Mouse (Mus musculus) naive thymus-derived CD4-positive, alpha-beta T cell, adult 2 months (primary cell): ENCODE data around the gene Kcnk1.

Experiments
- DNase-seq: peaks from one replicate; pipeline ENCODE4 v3.0.0-alpha.2; 2011; ENCODE audit warnings: low read depth

The Kcnk1 gene

DNA sequence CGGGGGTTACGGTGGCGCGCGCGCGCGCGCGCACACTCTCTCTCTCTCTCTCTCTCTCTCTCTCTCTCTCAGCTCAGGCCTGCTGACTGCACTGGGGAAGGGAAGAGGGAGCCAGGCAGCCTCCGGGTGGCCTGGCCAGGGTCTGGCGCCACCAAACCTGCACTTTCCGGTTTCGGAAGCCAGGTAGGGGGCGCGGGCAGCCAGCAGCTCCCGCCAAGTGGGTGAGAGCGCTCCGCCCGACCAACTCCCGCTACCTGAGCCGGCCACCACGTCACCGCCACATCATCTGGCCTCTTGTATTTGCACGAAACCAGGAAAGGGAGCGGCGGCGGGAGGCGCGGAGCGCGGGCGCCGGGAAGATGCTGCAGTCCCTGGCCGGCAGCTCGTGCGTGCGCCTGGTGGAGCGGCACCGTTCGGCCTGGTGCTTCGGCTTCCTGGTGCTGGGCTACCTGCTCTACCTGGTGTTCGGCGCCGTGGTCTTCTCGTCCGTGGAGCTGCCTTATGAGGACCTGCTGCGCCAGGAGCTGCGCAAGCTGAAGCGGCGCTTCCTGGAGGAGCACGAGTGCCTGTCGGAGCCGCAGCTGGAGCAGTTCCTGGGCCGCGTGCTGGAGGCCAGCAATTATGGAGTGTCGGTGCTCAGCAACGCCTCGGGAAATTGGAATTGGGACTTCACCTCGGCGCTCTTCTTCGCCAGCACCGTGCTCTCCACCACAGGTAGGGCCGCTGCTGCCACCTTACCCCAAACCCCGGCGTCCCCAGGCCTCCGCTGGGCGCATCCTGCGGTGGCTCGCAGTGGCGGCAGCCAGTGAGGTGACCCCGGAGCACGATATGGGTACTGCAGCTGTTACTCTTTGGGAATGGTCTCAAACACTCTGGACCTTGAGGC, at the start of gene Kcnk1:
Gene Kcnk1, plus strand, starts transcription at position 70 of the 886 bp plus-strand sequence.
- no peak for DNase-seq

DNA sequence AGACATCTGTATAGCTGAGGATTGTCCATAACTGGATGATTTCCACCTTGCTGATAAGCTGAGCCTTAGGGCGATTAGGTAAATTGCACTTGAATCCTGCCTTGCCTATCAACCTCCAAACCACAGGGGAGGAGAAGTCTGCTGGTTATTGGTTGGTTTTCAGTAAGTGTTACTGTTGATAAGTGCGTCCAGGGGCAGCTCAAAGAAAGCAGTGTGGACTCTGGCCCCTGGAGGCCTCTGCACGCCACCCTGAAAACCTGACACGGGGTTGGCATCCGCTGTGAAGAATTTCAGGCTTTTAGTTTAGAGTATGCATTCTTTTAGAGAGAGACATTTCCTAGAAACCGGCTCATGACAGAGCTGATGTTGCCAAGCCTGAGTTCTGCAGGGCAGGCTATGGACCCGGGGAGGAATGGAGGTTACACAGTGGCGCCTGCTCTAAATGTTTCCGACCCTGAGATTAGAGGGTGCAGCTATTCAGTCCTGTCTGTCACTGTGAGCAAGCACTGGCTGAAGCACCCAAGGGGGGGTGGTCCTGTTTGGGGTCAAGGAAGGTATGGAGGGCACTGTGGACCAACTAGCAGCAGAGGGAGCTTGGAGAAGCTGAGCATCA, 46.2 kb upstream of the Kcnk1 start:
- DNase-seq, result no peak

DNA sequence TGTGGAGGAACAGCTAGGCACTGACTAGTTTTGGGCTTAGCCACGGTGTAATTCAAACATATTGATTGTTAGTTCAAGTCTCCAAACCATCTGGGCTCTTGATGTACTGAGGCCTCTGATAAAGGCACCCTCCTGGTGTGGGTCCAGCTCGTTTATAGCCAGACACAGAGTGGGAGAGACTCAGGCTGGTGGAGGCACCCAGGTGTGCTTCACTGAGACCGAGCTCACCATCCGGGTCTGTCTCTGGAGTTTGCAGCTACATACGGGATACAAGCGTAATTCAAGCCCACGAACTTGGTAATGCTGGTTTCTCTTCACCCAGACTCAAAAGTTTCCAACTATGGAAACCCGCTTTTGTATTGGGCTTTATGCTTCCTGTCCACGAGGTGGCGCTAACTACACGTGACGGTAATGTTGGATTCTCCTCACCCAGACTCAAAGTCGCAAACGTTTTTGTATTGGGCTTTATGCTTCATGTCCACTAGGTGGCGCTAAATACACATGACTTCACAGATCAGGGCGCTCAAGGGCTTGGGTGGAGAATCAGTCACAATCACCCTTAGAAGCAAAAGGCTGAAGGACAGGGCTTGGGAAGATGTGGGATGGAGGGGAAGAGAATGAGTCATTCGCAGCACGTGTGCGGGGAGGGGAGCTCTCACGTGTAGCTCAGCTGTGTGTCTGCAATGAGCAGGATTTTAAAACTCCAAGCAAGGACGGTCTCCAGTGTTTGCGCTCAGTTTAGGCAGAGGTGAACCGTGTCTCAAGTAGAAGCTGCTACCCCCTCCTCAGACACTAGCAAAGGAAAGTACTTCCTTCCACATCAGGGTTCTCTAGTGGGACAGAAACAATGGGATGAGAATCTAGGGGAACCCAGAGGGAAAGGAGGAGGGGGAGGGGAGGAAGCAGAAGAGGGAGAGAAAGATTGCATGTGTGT, 44.7 kb upstream of the Kcnk1 start:
- peak; percentile 88 for DNase-seq

DNA sequence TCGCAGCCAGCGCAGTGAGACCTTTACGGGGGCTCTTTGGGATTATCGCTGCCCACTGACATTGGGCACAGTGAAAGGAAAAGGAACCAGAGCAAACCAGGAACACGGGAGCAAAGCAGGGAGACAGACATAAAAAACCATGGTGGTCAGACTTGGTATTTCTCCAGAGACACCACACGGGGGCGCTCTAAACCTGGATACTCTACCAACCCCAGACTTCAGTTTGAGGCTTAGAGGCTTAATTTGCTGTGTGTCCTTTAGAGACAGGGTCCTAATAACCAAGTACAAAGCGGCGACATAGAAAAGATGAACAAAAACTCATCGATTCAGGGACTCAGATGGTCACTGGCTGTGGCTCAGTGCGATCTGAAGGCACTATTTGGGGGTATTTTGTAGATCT, 39.3 kb upstream of the Kcnk1 start:
- DNase-seq, result peak; percentile 9

DNA sequence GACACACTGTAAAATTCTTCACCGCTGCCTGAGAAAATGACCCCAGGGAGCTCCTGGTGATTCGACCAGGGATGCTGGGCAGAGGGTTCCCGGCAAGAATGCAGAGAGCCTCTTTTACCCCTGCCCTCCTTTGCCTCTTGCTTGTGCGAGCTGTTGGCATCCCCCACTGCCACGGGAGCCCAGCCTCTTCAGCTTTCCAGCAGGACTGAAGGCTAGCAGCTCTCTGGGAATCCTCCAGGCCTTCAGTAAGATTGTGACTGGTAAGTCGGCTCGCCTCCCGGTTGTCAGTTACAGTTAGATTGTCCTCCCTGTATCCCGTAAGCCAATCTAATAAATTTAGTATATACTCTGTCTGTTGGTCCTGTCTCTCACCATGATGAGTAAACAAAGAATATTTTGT, 38.2 kb upstream of the Kcnk1 start:
- no peak for DNase-seq

DNA sequence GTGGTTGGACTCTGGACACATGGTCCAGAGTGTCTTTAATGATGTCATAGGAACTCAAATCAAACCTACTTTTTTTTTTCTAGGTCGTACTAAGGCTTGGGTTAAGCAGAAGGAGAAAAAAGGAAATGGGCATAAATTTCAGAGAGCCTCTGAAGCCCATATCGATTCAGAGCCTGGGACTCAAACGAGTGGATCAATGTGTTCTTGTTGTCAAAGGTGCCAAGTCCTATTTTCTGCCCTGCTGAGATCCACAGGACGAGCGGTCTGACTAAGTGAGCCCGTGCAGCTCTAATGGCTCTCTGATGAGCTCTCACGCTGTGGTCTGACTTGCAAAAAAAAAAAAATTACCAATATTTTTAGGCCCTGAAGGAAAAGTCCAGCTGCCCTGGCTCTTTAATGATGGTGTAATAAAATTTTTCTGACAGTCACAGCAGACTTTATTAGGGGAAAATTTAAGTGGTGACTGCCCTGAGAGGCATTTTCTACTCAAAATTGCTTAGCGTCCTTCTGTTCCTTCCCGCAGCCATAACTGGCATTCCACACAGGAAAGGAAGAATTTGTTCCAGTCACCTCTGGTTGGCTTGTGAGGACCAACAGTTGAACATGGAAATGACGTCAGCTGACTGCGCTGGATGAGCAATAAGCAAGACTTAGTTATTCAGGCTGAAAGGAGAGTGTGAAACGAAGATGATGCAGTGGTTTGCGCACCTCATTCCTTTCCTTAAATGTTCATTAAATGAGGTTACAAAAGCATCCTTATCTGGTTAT, 37.6 kb upstream of the Kcnk1 start:
- DNase-seq, result no peak

DNA sequence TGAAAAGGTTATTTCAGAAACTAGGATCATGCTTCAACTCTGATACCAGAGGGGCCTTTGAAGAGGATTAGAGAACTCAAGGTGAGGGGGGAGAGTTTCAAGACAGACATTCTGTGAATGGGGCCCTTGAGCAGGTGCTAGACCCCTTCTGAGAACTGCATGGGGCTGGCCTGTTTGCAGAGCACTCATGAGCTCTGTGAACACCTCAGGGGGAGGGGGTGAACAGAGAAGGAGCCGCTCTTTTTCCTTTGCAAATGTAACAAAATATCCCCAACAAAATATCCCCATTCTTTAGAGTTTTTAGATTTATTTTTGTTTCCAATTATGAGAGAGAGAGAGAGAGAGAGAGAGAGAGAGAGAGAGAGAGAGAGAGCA, 37.0 kb upstream of the Kcnk1 start:
- DNase-seq, result no peak

DNA sequence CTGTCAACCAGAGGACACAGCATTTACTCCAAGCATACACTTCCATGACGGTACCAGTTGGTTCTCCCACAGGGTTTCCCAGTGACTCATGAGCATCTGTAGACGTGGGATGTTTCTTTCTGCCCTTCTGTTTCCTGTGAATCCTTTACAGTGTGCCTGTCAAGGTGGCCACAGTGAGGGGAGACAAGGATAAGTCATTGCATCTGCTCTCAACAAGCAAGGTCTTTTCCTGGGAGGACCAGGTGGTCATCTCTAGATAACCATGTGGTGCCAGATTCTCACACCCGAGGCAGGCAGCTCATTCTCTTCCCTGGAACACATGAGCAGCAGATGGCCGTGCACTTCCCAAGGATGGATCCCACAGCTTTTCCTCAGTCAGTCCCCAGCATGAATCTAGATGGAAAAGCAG, 35.6 kb upstream of the Kcnk1 start:
- no peak for DNase-seq

DNA sequence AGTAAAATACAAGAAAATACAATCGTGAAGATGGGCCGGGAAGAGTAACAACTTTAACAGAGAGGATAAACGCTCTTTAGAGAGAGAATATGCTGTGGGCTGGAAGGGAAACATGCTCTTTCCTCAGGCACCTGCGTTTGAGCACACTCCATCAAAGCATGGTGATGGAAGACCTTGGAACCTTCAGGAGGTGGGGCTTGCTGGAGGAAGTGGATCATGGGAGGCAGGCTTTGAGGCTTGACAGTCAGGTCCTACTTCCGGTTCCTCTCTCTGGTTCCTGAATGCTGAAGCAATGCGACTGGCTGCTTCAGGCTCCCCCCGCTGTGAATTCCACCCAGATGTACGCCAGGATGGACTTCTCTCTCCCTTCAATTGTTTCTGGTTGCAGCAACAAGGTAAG, 34.9 kb upstream of the Kcnk1 start:
- no peak for DNase-seq

DNA sequence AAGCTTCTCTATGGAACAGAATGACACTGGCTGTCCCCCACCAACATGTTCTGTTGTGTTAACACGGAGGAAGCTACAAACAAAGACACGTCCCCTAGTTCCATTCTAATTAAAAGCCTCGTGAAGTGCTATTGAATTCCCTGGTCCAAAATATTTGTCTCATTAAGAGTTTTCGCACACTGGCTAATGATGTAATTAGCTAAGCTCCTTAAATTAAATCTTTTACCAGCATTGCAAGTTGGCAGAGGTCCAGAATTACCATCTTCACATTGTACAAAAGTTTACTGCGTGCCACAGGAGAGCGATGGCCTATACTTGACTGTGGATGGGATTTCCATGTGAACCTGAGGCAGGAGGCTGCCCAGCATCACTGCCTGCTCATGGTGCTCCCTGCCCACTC, 33.2 kb upstream of the Kcnk1 start:
- DNase-seq, result no peak

DNA sequence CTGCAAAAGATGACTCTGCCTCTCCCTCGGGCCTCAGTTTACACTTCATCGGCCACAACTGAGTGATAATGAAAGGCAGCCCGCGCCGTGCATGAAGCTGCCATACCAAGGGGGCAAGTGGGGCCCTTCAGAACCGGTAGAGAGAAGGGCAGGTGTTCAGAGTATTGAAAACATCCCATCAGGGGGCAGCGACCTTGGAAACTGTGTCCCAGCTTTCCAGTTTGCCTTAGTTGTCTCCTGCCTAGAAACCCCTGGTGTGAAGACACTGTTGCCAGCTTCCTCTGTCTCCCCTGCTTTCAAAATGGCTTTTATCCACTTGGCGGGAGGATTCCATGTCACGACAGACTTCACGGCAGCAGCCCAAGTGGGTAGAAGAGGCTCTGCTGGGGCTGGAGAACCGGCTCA, 31.2 kb upstream of the Kcnk1 start:
- no peak for DNase-seq

DNA sequence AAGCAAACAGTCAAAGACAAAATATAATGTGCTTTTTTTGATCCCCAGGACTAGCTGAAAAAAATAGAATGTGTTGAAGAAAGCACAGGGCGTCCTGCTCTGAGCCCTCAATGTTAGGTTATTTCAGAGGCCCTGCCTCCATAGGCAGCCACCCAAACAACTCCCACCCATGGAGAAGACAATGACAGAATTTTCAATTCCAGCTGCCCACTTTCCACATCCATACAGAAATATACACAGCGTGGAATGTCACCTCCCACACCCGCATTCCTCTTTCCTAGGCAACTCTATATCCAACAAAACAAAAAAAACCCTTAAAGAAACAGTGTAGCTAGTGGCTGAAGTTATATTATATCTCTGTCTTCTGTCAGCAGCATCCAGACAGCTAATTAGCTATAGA, 23.6 kb upstream of the Kcnk1 start:
- no peak for DNase-seq

DNA sequence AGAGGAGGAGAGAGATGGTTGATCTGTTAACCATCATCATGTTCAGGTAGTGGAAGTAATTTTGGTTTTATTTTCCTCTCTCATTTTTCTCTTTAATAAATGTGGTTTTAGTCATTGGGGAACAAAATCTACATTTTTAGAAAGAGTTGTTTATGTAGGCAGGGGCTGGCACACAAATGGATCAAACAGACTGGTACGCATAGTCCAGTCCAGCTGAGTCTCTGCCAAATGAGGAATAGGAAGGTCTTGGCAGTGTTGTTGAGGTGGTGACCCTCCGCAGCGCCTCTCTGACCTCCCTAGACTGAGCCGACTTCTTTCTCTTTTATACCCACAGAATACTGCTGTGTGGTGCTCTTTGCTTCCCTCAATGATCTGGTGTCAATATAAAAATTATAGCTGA, 19.0 kb upstream of the Kcnk1 start:
- no peak for DNase-seq

DNA sequence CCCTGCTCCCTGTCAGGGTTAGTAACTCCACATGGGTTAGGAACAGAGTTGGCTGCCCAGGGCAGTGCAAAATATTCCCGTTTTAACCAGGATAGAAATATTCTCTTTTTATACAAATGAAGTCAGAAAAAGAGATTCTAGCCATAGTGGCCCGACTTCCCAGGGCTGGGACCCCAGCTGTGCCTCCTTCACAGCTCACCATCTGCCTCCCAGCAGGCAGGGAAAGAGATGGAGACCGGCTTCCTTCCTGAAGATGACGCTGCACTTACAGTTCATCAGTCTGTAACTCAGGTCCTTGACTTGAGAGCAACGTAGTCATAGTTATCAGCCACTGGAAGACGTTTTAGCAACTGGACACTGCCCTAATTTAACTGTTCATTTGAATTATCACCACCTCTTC, 14.1 kb upstream of the Kcnk1 start:
- DNase-seq, result no peak

DNA sequence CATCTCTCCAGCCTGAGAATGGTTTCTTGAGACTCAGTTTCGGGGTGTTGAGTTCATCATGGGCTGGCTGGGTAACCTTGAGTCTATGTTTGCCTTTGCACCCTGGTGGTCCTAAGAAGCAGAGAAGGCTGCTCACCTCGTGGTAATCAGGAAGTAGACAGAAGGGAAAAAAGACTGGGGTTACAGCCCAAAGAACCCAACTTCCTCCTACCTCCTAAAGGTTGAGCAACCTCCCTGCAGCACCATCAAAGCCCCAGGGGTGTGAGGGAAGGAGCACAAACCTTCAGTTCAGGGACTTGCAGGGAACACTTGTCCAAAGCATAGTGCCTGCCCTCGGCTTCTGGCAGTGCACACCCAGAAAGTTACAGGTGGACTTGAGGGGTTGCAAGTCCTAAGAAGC, 11.5 kb upstream of the Kcnk1 start:
- DNase-seq, result no peak

DNA sequence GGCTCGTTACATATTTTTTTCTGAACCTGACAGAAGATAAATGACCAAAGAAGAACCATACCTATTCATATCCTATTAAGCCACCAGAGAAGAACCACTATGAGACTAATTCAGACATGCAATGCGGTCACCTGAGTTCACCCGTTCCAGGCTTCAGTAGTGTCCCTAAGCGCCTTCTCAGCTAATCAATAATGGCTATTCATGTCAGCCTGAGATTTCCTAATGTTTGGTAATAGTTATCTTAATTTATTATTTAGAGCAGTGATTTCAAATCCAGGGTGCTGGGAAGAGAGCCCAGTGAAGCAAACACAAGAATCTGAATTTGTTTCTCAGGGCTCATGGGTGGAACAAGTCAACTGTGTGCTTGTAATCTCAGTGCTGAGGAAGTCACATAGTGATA, 10.8 kb upstream of the Kcnk1 start:
- no peak for DNase-seq

DNA sequence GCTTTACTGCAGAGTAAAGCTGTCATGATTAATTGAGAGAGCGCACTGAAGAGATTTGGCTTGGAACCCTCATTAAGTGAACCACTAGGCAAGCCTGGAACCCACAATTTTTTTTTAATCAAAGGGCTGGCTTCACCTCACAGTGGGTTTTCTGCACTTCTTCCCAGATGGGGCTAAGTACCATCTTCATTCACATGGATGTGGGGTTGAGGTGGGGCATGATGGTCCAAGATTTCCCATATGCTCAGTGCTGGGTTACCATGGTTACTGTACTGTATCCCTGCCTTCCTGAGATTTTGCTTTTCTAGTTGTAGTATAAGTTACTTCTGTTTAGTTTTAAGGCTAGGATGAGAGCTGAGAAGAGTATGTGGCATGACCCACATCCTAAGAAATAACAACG, 9.6 kb upstream of the Kcnk1 start:
- no peak for DNase-seq

DNA sequence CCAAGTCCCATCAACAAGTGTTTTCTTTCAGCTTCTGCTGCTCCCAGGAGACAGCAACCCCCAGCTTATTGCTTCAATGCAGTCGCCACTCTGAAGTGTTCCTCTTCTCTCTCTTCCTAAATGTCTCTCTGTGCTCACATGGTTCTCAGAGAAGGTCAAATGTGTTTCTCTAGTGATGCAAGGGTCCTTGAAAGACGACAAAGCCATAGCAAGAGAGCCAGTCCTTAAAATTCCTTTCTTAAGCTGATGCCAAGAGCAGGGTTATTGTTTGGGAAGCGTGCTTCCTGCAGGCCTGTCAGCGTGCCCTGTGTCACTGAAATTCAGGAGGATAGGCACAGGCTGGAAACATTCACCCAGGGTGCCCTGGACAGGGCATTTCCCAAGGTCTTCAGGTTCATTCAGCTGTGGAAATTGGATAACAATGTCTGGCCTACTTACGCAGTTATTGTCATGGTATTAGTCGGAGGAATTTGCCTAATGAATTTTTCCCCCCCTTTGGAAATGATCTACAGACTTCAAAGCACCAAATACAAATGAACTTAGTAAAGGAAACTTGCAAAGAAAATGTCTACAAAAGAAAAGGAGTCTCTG, 7.9 kb upstream of the Kcnk1 start:
- DNase-seq, result no peak

DNA sequence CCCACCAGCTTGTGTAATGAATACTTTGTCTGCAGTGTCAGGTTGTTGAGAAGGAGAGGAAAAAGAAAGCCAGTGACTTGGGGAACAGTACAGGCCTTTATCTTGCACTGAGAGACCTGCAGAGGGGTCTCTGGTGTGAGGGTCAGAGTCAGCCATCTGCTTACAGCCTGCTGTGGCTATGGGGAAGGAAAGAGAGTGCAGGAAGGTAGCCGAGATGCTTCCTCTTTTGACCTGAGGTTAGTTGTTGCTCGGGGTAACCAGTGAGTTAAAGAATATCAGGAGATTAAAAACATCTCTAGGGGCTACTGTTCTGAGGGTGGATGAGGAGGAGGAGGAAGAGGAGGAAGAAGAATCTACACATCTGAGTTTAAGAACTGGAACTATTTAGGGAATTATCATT, 7.0 kb upstream of the Kcnk1 start:
- DNase-seq, result no peak

DNA sequence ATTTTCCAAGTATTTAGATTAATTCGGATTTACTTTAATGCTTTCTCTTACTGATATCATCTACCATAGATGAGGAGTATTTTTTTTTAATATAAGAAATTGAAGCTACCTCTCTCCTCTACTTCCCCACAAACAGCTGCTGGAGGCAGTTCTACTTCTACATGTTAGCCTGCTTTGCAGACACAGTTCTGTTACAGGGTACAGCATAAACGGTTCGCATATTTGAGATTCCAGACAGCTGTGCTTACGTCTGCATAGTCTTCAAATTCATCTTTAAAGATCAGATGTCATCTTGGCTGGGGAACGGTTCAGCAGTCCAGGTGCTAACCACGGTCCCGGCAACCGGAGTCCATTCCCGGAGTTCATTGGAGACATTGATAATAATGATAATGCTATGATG, 1.3 kb upstream of the Kcnk1 start:
- DNase-seq, result no peak

DNA sequence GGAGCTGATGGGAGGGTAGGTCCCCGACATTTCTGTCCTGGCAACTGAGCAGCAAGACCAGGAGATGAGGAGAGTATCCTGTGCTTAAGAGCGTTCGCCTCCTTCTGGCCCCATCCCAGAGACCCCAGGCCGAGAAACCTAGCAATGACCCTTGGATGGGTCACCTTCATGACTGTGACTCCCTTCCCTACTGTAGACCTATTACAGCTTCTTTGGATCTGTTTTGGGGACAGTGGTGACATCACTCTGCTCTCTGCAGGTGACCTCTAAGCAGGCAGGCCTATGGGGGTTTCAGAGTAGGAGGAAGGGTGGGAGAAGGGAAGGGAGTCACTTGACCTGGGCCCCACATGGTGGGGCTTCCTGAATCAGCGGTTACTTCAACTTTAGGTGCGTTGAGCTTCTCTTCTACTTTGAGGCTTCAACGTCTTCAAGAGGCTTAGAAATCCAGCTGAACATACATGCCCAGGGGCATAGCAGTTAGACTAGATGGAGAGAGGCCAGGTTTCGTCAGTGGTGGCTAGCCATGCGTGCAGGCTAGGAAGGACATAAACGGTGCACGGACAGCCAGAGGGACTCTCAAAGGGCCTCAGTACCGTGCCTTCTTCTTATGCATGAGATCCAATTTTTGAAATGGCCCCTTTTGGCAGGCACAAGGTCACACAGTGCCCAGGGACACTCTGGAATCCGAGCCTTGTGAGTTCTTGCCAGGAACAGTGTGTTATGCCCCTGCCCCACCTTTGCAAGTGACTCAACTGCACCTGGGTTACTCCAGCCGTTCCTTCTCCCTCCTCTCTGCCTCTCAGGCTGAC, 1.3 kb downstream of the Kcnk1 start:
- no peak for DNase-seq
